Mouse (Mus musculus) left cerebral cortex, adult 9 months (tissue): ENCODE results near the gene Polg2.
"Not testable (repeated sequence)": the region's sequence is repeated elsewhere in the genome, so short reads cannot be mapped to it uniquely, and the experiment has no call there.

Experiments
- DNase-seq, 2 experiments: peaks; one replicate each; pipeline ENCODE4 v3.0.0; 2022; ENCODE audit warnings: low spot score in 2 of 2

Polg2 gene

GRCm38 (mm10) chr11:106724916-106725235, 54.5 kb downstream of the Polg2 start:
- DNase-seq: not testable (repeated sequence)

GRCm38 (mm10) chr11:106724176-106724915, 55.0 kb downstream of the Polg2 start:
- DNase-seq: no peak

DNA sequence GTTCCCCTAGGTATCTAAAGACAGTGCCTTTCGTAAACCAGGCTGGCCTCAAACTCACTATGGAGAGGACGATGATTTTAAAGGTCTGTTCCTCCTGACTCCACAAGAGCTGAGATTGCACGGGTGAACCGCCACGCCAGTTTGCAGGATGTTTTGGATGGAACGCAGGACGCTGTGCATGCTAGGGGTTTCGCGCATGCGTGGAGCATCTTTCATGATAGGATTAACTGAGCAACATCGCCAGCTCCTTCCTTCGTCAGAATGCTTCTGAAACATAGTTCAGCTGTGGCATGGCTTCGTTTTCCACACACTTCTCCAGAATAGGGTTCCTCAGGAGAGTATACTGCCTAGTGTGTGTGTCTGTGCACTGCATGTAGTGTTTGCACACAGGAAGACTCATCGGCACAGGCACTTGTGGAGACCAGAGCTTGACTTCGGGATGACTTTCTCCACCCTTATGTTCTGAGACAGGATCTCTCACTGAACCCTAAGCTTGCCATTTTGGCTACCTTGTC, 55.7 kb downstream of the Polg2 start:
- no peak for DNase-seq

GRCm38 (mm10) chr11:106722831-106723361, 56.4 kb downstream of the Polg2 start:
- no peak for DNase-seq

GRCm38 (mm10) chr11:106720379-106720778, 59.0 kb downstream of the Polg2 start:
- DNase-seq: no peak
